13 mouse cellular contexts compared by ENCODE assay signal in the genomic region with DNA sequence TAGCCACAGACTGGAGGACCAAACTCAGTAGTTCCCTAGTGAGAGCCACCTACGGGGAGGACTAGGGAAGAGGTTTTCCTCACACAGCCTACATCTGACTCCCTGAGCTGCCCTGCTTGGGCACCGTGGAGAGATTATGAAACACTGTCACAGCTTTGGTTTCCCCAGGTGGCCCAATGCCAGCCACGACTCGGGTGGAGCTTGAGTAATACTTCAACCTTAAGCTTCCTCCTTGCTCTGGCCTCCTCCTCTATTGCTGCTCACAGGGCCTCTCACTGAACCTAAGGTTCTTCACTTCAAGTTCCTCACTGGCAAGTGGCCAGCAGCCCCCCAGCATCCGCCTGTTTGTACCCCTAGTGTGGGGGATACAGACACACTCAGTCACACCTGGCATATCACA.
DNase-seq lines count a peak whose midpoint lies in the region.
"Had no signal": no experiment of that assay in that cellular context is flagged by ENCODE, and none has a peak within 500 bp of the region (broad histone marks: within the 10 kb centered on the region; RNA-seq: fewer than 3 reads in every experiment).

No protein-coding gene starts in this region.

- WGBS in heart, embryonic 10.5 days: 55% methylated on average over 5 of the region's 5 CpGs

- no peak overlapping the region for H3K4me3 ChIP-seq in heart, embryonic 10.5 days
- H3K4me3 ChIP-seq: embryonic facial prominence, embryonic 13.5 days; limb, embryonic 12.5 days; myocyte had no signal

- H3K36me3 ChIP-seq in heart, embryonic 10.5 days: no peaks in the 10 kb centered on the region
- H3K36me3 ChIP-seq: embryonic facial prominence, embryonic 13.5 days; limb, embryonic 12.5 days had no signal

- peak; percentile 77 for DNase-seq in adrenal gland, postnatal 10 days
- no peak for DNase-seq in adrenal gland, adult 8-10 months
- peak; percentile 12 to 15 for DNase-seq in B cell, adult 2 months
- DNase-seq in gastrocnemius, adult 8-10 months (ENCODE audit: low spot score in 2 of 2): peak; percentile 20 to 32
- peak; percentile 47 for DNase-seq in lung, postnatal 10 days
- DNase-seq in heart, embryonic 10.5 days (ENCODE audit: low spot score): no peak
- no peak for DNase-seq in embryo, embryonic 11 days
- no peak for DNase-seq in heart, postnatal 25 days (ENCODE audit: low spot score)
- DNase-seq: cerebellum, adult 18-20 months; layer of hippocampus, adult 9-11 months had no signal

- intact Hi-C loops in heart, postnatal 25 days (cut with DNase I): no loop called here

- H3K27me3 ChIP-seq in heart, embryonic 10.5 days (ENCODE audit: insufficient read depth, poor library complexity, severe bottlenecking): peaks cover 27% of the 10 kb centered on the region; the same call in 1 of the 2 replicates

- H3K4me1 ChIP-seq in heart, embryonic 10.5 days: peaks cover 40% of the 10 kb centered on the region

- H3K27ac ChIP-seq in heart, embryonic 10.5 days: no peak overlapping the region
- H3K27ac ChIP-seq: embryonic facial prominence, embryonic 13.5 days; limb, embryonic 12.5 days had no signal

- H3K9me3 ChIP-seq in heart, embryonic 10.5 days: no peaks in the 10 kb centered on the region
- H3K9me3 ChIP-seq: embryonic facial prominence, embryonic 13.5 days; limb, embryonic 12.5 days had no signal

Comparison
In these comparisons a context has a peak if more than half of its experiments do, and no peak if none do; other contexts are left out.
1. DNase-seq: peak in adrenal gland, postnatal 10 days (single experiment), B cell, adult 2 months (2 of 2), gastrocnemius, adult 8-10 months (2 of 2) and lung, postnatal 10 days (single experiment); none in adrenal gland, adult 8-10 months (single experiment), heart, embryonic 10.5 days (single experiment), embryo, embryonic 11 days (single experiment) and heart, postnatal 25 days (single experiment).